Mouse (Mus musculus) E14TG2a.4 (cell line): ENCODE results near the gene Cd209e.

Experiments
- CTCF ChIP-seq: conservative IDR thresholded peaks from 2 replicates; pipeline ENCODE4 v1.5.1; 2014; ENCODE audit warnings: low read length
- NANOG ChIP-seq: IDR thresholded peaks from 2 replicates; pipeline ENCODE4 v1.6.1; 2014; ENCODE audit warnings: borderline replicate concordance, low read length, mixed read lengths

GRCm38 (mm10) chr8:3803091-3803490 is 51.0 kb downstream of the Cd209e start:
- TF ChIP-seq CTCF: no peak
- no peak for TF ChIP-seq NANOG
